In the genomic region with DNA sequence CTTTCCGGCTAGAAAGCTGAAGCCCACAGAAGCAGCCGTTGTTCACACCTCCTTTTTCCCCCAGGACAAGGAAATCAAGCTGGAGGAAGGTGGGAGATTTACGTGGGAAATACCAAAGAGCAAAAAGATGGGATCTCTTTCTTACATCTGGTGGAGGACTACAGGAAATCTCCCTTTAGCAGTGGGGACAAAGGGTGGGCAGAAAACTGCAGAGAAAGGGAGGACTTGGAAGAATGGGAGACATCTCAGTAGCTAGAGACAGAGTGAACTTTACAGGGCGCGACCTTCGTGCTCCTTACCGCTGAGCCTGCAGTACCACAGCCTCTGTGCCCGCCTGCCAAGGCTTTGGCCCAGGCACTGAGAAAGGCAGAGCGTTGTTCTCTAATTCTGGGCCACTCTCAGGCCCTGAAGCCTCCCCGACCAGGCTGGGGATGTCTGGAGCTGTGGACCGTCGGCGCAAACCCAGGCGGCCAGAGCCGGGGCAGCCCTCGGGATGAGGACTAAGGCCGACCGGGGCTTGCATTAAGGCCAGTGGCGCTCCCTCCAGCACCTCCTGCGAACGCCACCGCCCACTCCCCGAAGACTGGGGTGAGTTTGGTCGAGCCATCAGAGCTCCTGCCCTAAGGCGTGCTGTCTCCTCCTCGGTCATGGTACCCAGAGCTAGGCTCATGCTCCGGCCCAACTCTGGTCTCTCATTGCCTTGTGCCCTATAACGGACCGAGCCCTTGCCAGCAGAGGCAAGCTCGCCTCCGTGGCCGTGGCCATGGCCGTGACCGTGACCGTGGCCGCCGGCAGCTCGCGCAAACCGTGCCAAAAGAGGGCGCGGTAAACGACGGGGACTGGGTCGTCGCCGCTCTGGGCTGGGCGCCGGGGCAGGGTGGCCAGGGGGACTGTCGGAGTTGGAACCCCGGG, we compare ENCODE assay signal across 1 mouse cellular context.
TF ChIP-seq lines count a peak whose summit lies in the region.

No protein-coding gene starts in this region.

TF ChIP-seq in MEL, 35 proteins besides CTCF, POLR2A, EP300 and RAD21:
- TF ChIP-seq NRF1 (IDR thresholded peaks at IDR 0.05; ENCODE audit: insufficient read depth, low read depth, low read length, poor library complexity, severe bottlenecking) (no peak), GATA1 (IDR thresholded peaks at IDR 0.05; ENCODE audit: low read depth, low read length) (no peak), USF1 (IDR thresholded peaks at IDR 0.05; ENCODE audit: low read depth, low read length) (no peak), HCFC1 (IDR thresholded peaks at IDR 0.05; ENCODE audit: low read depth, low read length) (no peak), ZMIZ1 (IDR thresholded peaks at IDR 0.05; ENCODE audit: low read depth, low read length) (no peak), E2F4 (IDR thresholded peaks at IDR 0.05; ENCODE audit: borderline replicate concordance, low read depth, low read length) (no peak), KAT2A (conservative IDR thresholded peaks at IDR 0.05; ENCODE audit: low read depth, low read length) (no peak), GABPA (IDR thresholded peaks at IDR 0.05; ENCODE audit: low read depth, low read length) (no peak), SMC3 (IDR thresholded peaks at IDR 0.05; ENCODE audit: low read depth, low read length) (no peak), ZC3H11A (IDR thresholded peaks at IDR 0.05; ENCODE audit: low read depth, low read length) (no peak), TBP (IDR thresholded peaks at IDR 0.05; ENCODE audit: low read depth, low read length) (no peak), NELFE (IDR thresholded peaks at IDR 0.05; ENCODE audit: low read depth, low read length) (no peak), CHD1 (IDR thresholded peaks at IDR 0.05; ENCODE audit: low read depth, low read length) (no peak), MAZ (IDR thresholded peaks at IDR 0.05; ENCODE audit: low read depth, low read length) (no peak), TAL1 (IDR thresholded peaks at IDR 0.05; ENCODE audit: low read length) (no peak), MYB (IDR thresholded peaks at IDR 0.05; ENCODE audit: low read depth, low read length) (no peak), MEF2A (IDR thresholded peaks at IDR 0.05; ENCODE audit: extremely low read depth, insufficient replicate concordance, low read depth, low read length, poor library complexity, severe bottlenecking) (no peak), ZKSCAN1 (IDR thresholded peaks at IDR 0.05; ENCODE audit: low read depth, low read length) (no peak), MXI1 (IDR thresholded peaks at IDR 0.05; ENCODE audit: low read depth, low read length) (no peak), TCF12 (IDR thresholded peaks at IDR 0.05; ENCODE audit: low read depth, low read length) (no peak)
